Mouse (Mus musculus): Measurements from ENCODE around the gene Clcf1.
A peak's percentile ranks its signal among the peaks of the same experiment; 100 is the strongest.
"Not testable (repeated sequence)": the region's sequence is repeated elsewhere in the genome, so short reads cannot be mapped to it uniquely, and the experiment has no call there.

The Clcf1 gene

GRCm38 (mm10) chr19:4248683-4249082 is 34.6 kb downstream of the Clcf1 start:
- DNase-seq (ENCODE audit: low spot score in 2 of 2), result not testable (repeated sequence)

- DNase-seq (ENCODE audit: low spot score in 2 of 2), result no peak
These were observed 40.2 kb downstream of the Clcf1 start for GRCm38 (mm10) chr19:4254230-4254629.

- no peak for DNase-seq (ENCODE audit: low spot score in 2 of 2)
These were observed 41.6 kb downstream of the Clcf1 start for GRCm38 (mm10) chr19:4255583-4256162.

- peak; percentile 95 to 96 for DNase-seq (ENCODE audit: low spot score in 2 of 2)
These were observed 43.3 kb downstream of the Clcf1 start for GRCm38 (mm10) chr19:4257216-4257896.

GRCm38 (mm10) chr19:4257897-4258252 is 43.8 kb downstream of the Clcf1 start:
- DNase-seq (ENCODE audit: low spot score in 2 of 2), result no peak

GRCm38 (mm10) chr19:4261038-4261698 is 47.1 kb downstream of the Clcf1 start:
- no peak for DNase-seq (ENCODE audit: low spot score in 2 of 2)

- no peak for DNase-seq (ENCODE audit: low spot score in 2 of 2)
These were observed 48.7 kb downstream of the Clcf1 start for GRCm38 (mm10) chr19:4262756-4263155.

- DNase-seq (ENCODE audit: low spot score in 2 of 2), result no peak
These were observed 49.7 kb downstream of the Clcf1 start for GRCm38 (mm10) chr19:4263702-4264101.

- DNase-seq (ENCODE audit: low spot score in 2 of 2), result no peak
These were observed 50.2 kb downstream of the Clcf1 start for GRCm38 (mm10) chr19:4264171-4264780.

GRCm38 (mm10) chr19:4265956-4266355 is 51.9 kb downstream of the Clcf1 start:
- DNase-seq (ENCODE audit: low spot score in 2 of 2), result no peak

GRCm38 (mm10) chr19:4268566-4269361 is 54.7 kb downstream of the Clcf1 start, which contains the start of gene Ssh3:
TSS of gene Ssh3 (minus strand) at chr19:4269180.
- peak; percentile 64 to 73 for DNase-seq (ENCODE audit: low spot score in 2 of 2)

- DNase-seq (ENCODE audit: low spot score in 2 of 2), result no peak
These were observed 56.1 kb downstream of the Clcf1 start for GRCm38 (mm10) chr19:4270187-4270586.

- no peak for DNase-seq (ENCODE audit: low spot score in 2 of 2)
These were observed 56.9 kb downstream of the Clcf1 start for GRCm38 (mm10) chr19:4270972-4271371.
